Mouse (Mus musculus): ENCODE data around the gene Armc7. TPM values are rescaled to one million over a fixed set of nuclear protein-coding genes. Genes with fewer than 3 reads are reported as not detected.
"Not testable (repeated sequence)": the region's sequence is repeated elsewhere in the genome, so short reads cannot be mapped to it uniquely, and the experiment has no call there.

Gene Armc7
- total RNA-seq, 2 experiments from 2014 or later: 10.4 to 10.9 TPM

DNA sequence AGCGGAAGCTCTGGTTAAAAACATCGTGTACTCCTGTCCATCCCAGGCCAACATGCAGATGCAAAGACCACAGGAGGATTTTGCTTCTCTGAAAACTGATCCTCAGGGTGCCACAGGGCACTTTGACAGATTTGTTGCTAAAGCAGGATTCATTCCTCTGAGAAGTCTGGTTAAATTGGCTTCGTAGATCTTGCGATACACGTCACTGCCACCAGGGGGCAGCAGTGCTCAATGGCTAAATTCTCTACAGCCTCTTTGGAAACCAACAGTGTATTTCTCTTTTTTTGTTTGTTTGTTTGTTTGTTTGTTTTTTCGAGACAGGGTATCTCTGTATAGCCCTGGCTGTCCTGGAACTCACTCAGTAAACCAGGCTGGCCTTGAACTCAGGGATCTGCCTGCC, 8.3 kb downstream of the Armc7 start:
- Histone ChIP-seq H3K4me3 (no peak overlapping the region), H3K27ac (peak overlapping the region; percentile 82)
- peak; percentile 99 for TF ChIP-seq CTCF (conservative IDR thresholded peaks at IDR 0.05)
- peak; percentile 72 to 90 for DNase-seq (ENCODE audit: low spot score in 2 of 2)

DNA sequence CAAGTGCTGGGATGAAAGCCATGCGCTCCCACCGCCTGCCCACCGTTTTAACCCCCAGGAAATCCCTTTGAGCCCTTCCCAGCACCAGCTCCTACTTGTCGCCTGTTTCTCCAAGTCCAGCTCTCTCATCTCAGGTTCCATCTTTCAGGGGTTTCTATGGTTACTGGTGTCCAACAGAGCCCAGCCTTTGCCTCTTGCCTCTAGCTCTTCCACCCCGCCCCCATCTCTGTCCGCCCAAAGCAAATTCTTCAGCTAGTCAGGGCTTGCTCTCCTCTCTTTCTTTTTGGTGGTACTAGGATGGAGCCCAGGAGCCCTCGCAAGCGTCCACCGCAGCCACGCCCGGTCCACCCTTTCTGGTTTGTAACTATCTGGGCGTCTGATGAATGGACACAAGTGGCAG, 9.7 kb downstream of the Armc7 start:
- no peak for DNase-seq (ENCODE audit: low spot score in 2 of 2)
- no peak overlapping the region for H3K27ac ChIP-seq

DNA sequence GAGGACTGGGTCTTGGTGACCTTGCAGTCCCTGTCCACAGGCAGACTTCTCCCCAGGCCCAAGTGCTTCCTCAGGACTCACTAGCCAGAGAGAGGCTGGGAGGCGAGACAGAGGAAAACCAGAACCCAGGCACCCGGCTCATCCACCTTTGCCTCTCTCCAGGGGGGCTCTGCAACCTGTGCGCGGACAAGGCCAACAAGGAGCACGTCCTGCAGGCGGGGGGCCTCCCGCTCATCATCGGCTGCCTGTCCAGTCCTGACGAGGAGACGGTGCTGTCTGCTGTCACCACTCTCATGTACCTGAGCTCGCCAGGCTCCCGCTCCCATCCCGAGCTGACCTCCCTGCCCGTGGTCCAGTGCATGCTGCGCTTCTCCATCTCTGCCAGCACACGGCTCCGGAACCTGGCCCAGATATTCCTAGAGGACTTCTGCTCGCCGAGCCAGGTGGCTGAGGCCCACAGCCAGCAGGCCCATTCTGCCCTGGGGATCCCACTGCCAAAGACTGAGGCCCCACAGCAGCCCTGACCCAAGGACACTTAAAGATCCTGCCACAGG, 13.2 kb downstream of the Armc7 start:
- no peak overlapping the region for H3K4me3 ChIP-seq
- no peak for DNase-seq (ENCODE audit: low spot score in 2 of 2)
- no peak overlapping the region for H3K27ac ChIP-seq
- no peak for TF ChIP-seq CTCF (conservative IDR thresholded peaks at IDR 0.05)

More for the DNA sequence above, 9.7 kb downstream of the Armc7 start:
- H3K4me3 ChIP-seq: no peak overlapping the region
- no peak for TF ChIP-seq CTCF (conservative IDR thresholded peaks at IDR 0.05)

DNA sequence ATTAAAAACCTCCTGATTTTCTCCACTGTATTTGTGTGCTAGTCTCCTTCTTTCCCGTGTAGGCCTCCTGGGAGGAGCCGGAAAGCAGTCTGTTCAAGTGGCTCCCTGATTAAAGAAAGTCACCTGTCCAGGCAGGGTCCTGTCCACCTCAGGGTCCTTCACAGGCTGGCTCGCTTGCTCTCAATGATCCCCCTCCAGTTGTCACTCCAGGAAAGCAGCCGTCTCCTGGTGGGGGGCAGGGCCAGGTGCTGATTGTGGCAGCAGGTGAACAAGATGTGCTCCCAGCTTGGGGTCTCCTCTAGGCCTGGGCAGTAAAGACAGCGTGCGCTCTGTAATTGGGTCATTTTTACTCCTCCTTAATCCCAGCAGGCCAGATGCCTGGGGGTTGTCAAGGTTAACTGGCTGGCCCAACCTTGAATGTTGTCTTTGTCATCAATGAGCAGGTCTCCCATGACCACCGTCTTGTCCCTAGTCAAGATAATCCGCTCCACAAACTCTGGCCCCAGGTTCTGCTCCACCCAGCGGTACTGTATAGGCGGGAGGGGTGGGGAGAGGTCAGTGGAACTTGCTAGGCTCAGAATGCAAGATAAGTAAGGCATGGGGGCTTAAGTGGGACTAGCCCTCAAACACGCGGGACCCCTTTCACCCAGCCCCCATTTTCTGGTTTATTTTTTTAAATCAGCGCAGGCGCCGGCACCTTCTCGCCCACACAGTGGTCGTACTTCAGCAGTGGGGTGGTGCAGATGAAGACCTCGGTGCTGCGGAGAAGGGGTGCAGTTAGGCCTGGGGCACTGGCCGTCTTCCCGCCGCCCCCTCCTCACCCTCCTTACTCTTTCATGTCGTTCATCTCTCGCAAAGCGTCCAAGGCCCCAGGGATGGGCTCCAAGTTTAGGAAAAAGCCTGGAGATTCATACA, 15.2 kb downstream of the Armc7 start:
- Histone ChIP-seq H3K4me3 (peak overlapping the region; percentile 62), H3K27ac (peak overlapping the region; percentile 90)
- no peak for DNase-seq (ENCODE audit: low spot score in 2 of 2)
- TF ChIP-seq CTCF (conservative IDR thresholded peaks at IDR 0.05): no peak

DNA sequence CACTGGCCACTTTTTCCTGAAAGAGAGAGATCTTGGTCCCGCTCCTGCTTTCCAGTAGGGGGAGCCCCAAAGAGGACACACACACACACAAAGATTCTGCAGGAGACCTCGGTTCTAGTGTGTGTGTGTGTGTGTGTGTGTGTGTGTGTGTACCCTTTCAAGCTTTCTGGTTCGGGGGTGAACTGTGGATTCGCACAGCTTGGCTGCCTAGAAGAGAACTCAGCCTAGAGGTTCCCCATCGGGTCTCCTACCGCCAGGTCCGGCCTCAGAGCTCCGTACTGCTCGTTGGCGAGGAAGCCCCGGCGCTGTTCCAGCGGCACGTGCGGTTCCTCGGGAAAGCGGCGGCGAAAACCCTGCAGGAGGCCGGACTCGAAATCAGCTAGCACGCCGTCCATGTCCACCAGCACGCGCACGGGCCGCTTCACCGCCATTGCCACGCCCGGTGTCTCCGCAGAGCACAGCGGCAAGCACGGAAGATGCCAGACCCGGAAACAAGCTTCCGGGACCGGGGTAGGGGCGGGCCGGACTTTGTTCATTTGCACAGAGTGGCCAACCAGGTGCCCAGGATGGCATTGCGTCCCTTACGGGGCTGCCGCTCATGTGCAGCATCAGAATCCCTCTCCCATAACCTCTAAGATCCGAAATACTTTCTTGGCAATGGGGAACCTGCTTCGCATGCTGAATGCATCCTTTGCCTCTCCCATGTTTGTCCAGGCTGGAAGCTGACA, 16.1 kb downstream of the Armc7 start, which contains the start of gene Nt5c:
Gene Nt5c (minus strand): TSS at position 507 of the 728 bp plus-strand sequence.
- Histone ChIP-seq H3K4me3 (peak within 1 kb of the TSS; percentile 62), H3K27ac (peak within 1 kb of the TSS; percentile 90)
- peak; percentile 88 for TF ChIP-seq CTCF (conservative IDR thresholded peaks at IDR 0.05)
- DNase-seq (ENCODE audit: low spot score in 2 of 2): peak; percentile 85 to 87

DNA sequence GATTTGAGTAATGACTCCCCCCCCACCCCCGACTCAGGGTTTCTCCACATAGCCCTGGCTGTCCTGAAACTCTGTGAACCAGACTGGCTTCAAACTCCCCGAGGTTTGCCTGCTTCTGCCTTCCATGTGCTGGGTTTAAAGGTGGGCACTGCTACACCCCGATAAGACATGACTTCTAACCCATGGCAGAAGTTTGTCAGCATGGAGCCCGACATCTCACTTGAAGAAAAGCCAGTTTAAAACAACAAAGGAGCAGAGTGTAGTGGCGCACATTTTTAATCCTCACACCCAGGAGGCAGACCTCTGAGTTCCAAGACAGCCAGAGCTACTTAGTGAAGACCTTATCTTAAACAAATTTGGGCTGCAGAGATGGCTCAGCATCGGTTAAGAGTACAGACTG, 16.9 kb downstream of the Armc7 start:
- no peak for TF ChIP-seq CTCF (conservative IDR thresholded peaks at IDR 0.05)
- H3K4me3 ChIP-seq: peak overlapping the region; percentile 62
- H3K27ac ChIP-seq: peak overlapping the region; percentile 90; the same call in 1 of the 2 replicates
- DNase-seq (ENCODE audit: low spot score in 2 of 2): no peak

DNA sequence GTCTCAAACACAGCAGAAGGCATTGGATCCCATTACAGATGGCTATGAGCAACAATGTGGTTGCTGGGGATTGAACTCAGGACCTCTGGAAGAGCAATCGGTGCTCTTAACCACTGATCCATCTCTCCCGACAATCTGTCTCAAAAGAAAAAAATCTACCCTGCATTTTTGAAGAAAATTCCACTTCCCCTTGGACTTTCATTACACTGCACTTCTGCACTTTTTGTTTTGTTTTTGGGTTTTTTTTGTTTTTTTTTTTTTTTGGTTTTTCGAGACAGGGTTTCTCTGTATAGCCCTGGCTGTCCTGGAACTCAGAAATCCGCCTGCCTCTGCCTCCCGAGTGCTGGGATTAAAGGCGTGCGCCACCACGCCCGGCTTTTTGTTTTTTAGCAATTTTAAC, 21.1 kb downstream of the Armc7 start:
- H3K4me3 ChIP-seq; DNase-seq (ENCODE audit: low spot score in 2 of 2); H3K27ac ChIP-seq: not testable (repeated sequence)

DNA sequence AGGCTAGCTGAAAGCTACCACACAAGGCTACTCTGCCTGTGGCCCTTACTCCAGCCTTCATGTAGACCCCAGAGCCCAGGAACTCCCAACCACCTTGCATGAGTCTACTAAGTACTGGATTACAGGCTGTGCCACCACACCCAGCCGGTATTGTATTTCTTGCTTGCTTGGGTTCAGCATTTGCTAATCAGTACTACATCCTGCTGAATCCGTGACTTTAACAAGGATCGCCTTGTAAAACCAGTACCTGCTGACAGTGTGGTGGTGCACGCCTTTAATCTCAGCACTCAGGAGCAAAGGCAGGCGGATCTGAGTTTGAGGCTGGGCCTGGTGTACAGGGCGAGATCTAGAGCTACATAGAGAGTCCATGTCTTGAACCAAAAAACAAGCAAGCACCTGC, 27.2 kb downstream of the Armc7 start:
- Histone ChIP-seq H3K4me3 (no peak overlapping the region), H3K27ac (no peak overlapping the region)
- TF ChIP-seq CTCF (conservative IDR thresholded peaks at IDR 0.05): no peak
- no peak for DNase-seq (ENCODE audit: low spot score in 2 of 2)

DNA sequence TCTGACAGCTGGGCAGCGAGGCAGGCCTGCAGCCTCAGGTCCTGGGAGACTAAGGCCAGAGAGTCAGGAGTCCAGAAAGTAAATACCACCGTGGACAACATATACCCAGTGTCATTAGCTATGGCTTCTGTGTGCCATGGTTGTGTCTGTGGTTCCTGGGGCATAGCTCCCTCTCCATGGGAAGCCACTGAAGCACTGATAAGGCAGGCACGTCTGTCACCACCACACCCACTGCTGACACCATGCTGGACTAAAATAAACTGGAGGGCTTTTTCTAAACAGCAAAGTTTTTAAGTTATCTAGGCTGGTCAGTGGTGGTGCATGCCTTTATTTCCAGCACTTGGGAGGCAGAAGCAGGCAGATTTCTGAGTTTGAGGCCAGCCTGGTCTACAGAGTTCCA, 31.1 kb downstream of the Armc7 start:
- Histone ChIP-seq H3K4me3 (no peak overlapping the region), H3K27ac (no peak overlapping the region)
- no peak for TF ChIP-seq CTCF (conservative IDR thresholded peaks at IDR 0.05)
- DNase-seq (ENCODE audit: low spot score in 2 of 2): no peak

DNA sequence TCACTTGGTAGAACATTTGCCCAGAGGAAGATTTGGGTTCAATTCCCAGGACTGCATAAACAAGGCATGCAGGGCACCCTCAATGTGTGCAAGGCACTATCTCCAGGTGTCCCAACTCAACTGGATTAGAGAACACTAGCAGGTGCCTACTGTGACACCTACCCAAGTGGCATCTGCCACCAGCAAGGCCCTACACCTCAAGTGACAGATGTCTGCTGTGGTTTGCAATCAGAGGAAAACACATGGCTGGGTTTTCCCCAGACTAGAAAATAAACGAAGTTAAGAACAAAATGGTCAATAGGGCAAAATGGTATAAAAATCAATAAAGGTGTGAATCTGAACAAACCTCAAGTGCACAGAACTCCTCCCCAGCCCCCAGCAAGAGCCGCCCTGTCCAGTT, 32.6 kb downstream of the Armc7 start:
- Histone ChIP-seq H3K4me3 (no peak overlapping the region), H3K27ac (no peak overlapping the region)
- no peak for DNase-seq (ENCODE audit: low spot score in 2 of 2)
- TF ChIP-seq CTCF (conservative IDR thresholded peaks at IDR 0.05): no peak

DNA sequence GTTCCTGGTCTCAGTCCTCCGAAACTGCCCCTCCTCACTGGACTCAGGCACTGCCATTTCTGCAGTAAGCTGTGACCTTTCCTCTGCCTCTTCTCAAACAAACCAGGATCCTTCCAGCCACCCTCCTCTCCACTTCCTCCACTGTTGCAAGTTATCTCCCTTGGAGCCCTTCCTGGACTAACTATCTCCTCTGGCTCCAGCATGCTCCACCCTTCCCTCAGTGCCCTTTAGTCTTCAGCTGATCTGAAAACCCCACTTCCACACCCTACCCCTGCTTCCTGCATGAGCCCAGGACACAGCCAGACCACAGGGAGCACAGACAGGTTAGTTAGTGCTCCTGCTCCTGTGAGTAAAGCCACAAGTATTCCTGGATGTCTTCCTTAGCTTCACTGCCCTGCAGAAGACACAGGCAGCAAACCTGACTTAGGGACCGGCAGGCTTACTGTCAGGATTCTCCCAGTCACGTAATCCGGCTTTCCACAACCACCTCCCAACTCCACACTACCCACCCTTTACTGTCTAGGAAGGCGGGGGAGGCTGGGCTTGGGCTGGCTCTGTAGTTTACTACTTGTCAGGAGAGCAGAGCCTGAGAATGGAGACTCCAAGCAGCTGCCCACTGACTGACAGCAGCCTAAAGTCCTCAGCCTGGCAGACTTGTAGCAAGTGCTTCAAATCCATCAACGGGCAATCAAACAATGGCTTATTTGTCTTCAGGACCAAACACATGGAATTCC, 34.5 kb downstream of the Armc7 start:
- TF ChIP-seq CTCF (conservative IDR thresholded peaks at IDR 0.05): no peak
- Histone ChIP-seq H3K4me3 (no peak overlapping the region), H3K27ac (no peak overlapping the region)
- no peak for DNase-seq (ENCODE audit: low spot score in 2 of 2)

DNA sequence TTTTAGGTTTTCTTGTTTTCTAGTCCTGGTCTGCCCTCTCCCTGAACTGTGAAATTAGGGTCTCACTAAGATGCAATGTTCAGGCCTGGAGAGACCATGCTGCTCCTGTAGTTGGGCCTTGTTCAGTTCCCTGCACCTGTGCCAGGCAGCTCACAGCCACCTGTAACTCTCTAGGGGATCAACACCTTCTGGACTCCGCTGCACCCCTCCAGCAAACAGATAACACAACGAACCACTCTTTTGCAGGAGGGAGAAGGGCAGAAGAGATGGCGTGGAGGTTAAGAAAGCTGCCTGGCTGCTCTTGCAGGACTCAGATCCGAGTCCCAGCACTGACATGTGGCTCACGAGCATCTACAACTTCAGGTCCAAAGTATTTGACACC, 35.0 kb downstream of the Armc7 start:
- Histone ChIP-seq H3K4me3 (no peak overlapping the region), H3K27ac (no peak overlapping the region)
- TF ChIP-seq CTCF (conservative IDR thresholded peaks at IDR 0.05): no peak
- DNase-seq (ENCODE audit: low spot score in 2 of 2): no peak
